Mouse (Mus musculus): ENCODE data around the gene H60b.
"Not testable (repeated sequence)": the region's sequence is repeated elsewhere in the genome, so short reads cannot be mapped to it uniquely, and the experiment has no call there.

Gene H60b

DNA sequence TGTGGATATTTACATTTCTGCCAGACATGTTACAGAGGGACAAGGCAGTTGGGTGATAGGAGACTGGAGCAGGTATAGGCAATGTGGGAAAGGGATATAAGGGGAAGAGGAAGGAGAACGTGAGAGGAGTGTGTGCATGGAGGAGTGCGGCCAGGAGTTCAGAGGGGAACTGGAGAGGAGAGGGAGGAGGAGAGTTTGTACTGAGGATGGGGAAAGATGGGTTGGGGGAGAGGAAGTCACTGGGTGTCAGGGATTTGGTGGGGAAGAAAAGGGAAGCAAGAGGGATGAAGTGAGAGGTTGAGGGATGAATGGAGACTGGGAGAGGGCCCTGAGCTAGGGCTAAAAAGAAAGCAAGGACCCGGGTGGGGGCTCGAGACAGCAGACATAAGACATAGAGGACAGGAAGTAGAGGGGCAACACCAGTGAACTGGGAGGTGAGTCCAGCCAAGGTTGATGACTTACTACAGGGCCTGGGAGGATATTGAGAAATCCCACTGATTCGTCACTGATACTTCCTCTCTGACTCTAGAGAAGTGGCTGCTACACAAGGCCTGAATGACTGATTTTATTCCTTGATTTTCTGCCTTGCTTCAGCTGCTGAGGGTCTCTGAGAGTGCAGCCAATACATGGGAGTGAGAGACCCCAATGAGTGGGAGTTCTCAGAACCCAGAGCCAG is 7.1 kb downstream of the H60b start:
- not testable (repeated sequence) for DNase-seq (ENCODE audit: low spot score)

GRCm38 (mm10) chr10:22166025-22166424 is 7.6 kb downstream of the H60b start:
- DNase-seq (ENCODE audit: low spot score) = not testable (repeated sequence)

GRCm38 (mm10) chr10:22167061-22167460 is 8.7 kb downstream of the H60b start:
- not testable (repeated sequence) for DNase-seq (ENCODE audit: low spot score)

GRCm38 (mm10) chr10:22169116-22169515 is 10.7 kb downstream of the H60b start:
- not testable (repeated sequence) for DNase-seq (ENCODE audit: low spot score)

- not testable (repeated sequence) for DNase-seq (ENCODE audit: low spot score)
Observed at GRCm38 (mm10) chr10:22172431-22173334, 14.3 kb downstream of the H60b start.

DNA sequence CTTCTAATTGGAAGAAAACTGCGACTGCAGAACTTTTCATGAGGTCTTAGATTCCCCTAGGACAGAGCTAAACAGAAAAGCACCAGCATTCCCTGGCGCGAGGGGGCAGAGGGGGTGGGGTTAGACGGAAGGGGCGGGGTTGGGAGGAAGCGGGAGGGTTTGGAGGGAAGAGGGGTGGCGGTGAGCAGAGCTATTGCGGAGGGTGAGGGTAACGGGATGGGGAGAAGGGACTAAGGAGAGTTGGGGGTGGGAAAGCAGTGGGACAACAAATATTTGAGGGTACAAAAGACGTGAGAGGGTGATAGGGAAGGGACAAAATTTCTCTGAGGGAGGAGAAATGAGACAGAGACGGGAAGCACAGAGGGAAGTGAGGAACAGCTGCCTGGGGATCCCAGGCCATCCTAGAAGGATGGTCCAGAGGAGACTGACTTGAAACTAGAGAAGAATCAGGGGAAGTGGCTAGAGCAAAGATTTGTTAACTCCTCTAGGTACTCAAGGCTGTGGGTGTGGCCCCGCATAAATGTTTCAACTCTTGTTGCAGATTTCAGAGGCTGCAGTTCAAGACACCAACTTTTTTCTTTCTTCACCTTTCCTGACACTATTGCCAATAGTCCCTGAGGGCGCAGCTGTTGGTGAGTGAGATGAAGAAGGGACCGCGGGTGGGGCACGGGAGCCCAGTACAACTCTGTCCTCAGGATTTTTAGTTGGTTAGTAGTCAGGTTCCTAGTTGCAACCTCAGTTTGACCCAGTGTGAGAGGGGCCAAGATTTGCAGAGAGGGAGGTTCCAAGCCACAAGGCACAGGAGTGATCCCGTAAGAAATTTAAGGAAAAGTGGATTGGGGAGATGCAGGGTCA is 15.2 kb downstream of the H60b start:
- not testable (repeated sequence) for DNase-seq (ENCODE audit: low spot score)

- not testable (repeated sequence) for DNase-seq (ENCODE audit: low spot score)
Observed at GRCm38 (mm10) chr10:22174190-22174487, 15.8 kb downstream of the H60b start.

DNA sequence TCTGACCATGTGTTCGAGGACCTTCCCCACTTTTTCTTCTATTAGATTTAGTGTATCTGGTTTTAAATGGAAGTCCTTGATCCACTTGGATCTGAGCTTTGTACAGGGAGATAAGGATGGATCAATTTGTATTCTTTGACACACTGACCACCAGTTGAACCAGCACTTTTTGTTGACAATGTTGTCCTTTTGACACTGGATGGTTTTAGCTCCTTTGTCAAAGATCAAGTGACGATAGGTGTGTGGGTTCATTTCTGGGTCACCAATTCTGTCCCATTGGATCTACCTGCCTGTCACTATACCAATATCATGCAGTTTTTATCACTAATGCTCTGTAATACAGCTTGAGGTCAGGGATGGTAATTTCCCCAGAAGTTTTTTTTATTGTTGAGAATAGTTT is 18.1 kb downstream of the H60b start:
- not testable (repeated sequence) for DNase-seq (ENCODE audit: low spot score)

DNA sequence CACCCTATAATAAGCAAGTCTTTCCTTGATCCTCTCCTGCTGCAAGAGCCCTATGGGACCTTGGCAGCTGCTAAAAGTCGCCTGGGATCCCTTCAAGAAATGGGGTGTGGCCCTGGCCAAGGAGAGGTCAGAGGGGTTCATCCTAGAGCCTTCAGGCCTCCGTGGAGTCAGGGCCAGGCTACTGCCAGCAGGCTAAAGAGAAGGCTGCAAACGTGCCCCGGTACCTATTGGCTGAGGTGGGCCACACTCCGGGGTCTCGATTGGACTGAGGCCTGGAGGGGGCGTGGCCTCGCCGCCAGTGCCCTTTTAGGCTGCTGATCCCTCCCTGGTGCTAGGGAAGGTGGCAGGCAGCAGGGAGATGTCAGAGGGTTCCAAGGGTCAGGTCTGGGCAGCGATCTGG is 32.6 kb downstream of the H60b start:
- DNase-seq (ENCODE audit: low spot score) = not testable (repeated sequence)

DNA sequence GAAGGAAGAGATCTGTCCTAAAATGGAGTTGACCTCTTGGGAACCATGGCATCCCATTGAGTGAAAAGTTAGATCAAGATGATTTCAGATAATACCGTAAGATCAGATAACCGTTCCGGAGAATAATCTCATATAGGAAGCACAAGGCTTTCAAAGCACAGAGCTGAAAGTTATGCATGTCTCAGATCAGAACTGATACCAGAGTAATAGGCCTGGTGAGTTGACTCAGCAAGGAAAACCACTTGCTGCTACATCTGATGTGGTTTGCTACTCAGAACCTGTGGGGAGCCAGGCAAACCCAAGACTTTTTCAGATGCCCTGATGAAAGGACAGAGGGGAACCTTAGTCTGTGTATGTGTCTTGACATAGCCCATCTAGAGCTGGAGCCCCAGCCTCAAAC is 43.0 kb downstream of the H60b start:
- not testable (repeated sequence) for DNase-seq (ENCODE audit: low spot score)

DNA sequence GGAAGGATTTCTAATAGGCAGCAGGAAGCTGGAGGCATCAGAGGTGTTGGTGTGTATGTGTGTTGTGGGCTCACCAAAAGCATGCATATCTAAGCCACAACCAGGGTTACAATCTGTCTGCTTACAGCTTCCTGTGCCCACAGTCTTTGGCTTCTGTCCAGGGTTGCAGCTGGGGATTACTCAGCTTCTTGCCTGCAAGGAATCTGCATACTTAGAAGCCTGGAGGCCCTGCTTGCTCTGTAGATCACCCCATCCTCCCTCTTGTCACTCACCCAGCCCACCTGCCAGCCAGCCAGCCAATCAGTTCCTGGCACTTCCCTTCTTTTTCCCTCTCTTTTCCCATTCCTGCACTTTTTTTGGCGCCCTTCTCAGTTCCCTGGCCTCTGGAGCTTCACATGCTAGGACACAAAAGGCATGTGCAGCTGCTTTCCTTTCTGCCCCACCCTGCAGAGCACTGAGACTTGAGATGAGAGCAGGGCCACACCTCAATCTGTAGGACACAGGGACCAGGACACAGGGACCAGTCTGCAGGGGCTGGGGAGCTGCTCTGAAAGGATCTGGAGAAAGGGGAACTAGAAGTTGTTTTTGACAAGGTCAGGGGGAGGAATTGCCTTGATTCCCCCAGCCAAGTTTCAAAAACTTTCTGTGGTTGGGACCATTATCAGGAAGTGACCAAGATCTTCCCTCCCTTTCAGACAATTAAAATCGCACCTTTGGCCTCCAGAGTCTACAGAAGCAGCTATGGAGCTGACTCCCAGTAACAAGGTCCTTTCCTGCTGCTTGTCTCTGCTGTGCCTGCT is 44.6 kb downstream of the H60b start:
- not testable (repeated sequence) for DNase-seq (ENCODE audit: low spot score)

GRCm38 (mm10) chr10:22206443-22206842 is 48.1 kb downstream of the H60b start:
- DNase-seq (ENCODE audit: low spot score) = not testable (repeated sequence)

GRCm38 (mm10) chr10:22212012-22212696 is 53.8 kb downstream of the H60b start:
- DNase-seq (ENCODE audit: low spot score) = peak; percentile 55

DNA sequence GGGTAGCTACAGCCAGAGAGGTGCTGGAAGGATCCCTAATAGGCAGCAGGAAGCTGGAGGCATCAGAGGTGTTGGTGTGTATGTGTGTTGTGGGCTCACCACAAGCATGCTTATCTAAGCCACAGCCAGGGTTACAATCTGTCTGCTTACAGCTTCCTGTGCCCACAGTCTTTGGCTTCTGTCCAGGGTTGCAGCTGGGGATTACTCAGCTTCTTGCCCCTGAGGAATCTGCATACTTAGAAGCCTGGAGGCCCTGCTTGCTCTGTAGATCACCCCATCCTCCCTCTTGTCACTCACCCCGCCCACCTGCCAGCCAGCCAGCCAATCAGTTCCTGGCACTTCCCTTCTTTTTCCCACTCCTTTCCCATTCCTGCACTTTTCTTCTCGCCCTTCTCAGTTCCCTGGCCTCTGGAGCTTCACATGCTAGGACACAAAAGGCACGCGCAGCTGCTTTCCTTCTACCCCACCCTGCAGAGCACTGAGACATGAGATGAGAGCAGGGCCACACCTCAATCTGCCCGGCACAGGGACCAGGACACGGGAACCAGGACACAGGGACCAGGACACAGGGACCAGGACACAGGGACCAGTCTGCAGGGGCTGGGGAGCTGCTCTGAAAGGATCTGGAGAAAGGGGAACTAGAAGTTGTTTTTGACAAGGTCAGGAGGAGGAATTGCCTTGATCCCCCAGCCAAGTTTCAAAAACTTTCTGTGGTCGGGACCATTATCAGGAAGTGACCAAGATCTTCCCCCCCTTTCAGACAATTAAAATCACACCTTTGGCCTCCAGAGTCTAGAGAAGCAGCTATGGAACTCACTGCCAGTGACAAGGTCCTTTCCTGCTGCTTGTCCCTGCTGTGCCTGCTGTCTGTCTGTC is 65.3 kb downstream of the H60b start:
- DNase-seq (ENCODE audit: low spot score) = not testable (repeated sequence)

DNA sequence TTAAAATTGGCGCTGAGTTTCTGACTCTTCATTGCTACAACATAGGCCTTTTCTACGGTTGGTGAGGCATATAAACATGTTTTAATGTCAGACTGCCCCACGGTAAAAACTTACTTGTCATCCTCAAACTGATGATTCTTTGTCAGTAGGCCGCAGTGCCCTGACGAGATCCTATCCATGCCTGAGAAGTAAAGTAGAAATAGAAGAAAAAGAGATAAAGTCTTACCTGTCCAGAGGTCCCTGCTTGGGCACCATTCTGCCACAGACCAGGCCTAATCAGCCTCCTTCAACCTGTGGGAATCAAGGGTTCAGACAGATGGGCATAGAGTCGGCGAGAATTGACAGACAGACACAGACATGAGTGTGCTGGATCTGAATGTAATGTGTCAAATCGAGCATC is 106.7 kb downstream of the H60b start:
- DNase-seq (ENCODE audit: low spot score) = no peak

- not testable (repeated sequence) for DNase-seq (ENCODE audit: low spot score)
Observed at GRCm38 (mm10) chr10:22270879-22271786, 112.7 kb downstream of the H60b start.

- DNase-seq (ENCODE audit: low spot score) = not testable (repeated sequence)
Observed at GRCm38 (mm10) chr10:22272914-22273683, 114.7 kb downstream of the H60b start.

Data from spleen, adult 12 weeks (tissue).